ENCODE assay signal across 32 mouse cellular contexts in the genomic region with DNA sequence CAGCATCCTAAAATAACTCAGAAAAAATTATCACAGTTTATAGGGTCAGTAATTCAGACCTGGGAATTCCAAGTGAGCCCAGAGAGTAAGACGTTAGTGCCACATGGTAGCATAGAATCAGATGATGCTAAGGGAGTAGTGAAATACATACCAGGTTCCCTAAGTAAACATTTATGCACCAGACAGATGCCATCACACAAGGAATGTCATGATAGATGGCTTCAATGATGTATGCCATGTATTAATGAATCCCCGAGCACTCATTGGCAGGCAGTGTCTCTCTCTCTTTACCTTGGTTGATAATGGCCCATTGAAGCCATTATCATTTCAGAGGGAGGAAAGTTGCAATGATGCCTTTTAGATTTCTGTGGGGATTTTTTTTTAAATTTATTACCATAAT.
"Had no signal": no experiment of that assay in that cellular context is flagged by ENCODE, and none has a peak within 500 bp of the region (broad histone marks: within the 10 kb centered on the region; RNA-seq: fewer than 3 reads in every experiment).

No protein-coding gene starts in this region.

- H3K36me3 ChIP-seq: limb, embryonic 10.5 days; limb, embryonic 12.5 days; limb, embryonic 13.5 days; limb, embryonic 15.5 days; liver, embryonic 12.5 days; liver, embryonic 13.5 days; liver, embryonic 15.5 days; lung, embryonic 15.5 days; midbrain, embryonic 10.5 days; midbrain, embryonic 12.5 days; midbrain, embryonic 13.5 days; midbrain, embryonic 15.5 days had no signal

- H3K4me3 ChIP-seq: left cerebral cortex, adult 2 months; limb, embryonic 10.5 days; limb, embryonic 12.5 days; limb, embryonic 13.5 days; limb, embryonic 15.5 days; liver, embryonic 12.5 days; liver, embryonic 13.5 days; liver, embryonic 15.5 days; lung, embryonic 15.5 days; megakaryocyte, embryonic 14.5 days; midbrain, embryonic 10.5 days; midbrain, embryonic 12.5 days; midbrain, embryonic 13.5 days; midbrain, embryonic 15.5 days; myocyte had no signal

- H3K4me1 ChIP-seq: limb, embryonic 10.5 days; limb, embryonic 12.5 days; limb, embryonic 13.5 days; limb, embryonic 15.5 days; liver, embryonic 12.5 days; liver, embryonic 13.5 days; liver, embryonic 15.5 days; lung, embryonic 15.5 days; megakaryocyte, embryonic 14.5 days; midbrain, embryonic 10.5 days; midbrain, embryonic 12.5 days; midbrain, embryonic 13.5 days; midbrain, embryonic 15.5 days had no signal

- H3K9me3 ChIP-seq: limb, embryonic 10.5 days; limb, embryonic 12.5 days; limb, embryonic 13.5 days; limb, embryonic 15.5 days; liver, embryonic 12.5 days; liver, embryonic 13.5 days; liver, embryonic 15.5 days; lung, embryonic 15.5 days; megakaryocyte, embryonic 14.5 days; midbrain, embryonic 10.5 days; midbrain, embryonic 12.5 days; midbrain, embryonic 13.5 days; midbrain, embryonic 15.5 days had no signal

- ATAC-seq: liver, embryonic 12.5 days; liver, postnatal 0 days; lung, postnatal 0 days; midbrain, embryonic 13.5 days; midbrain, embryonic 15.5 days; midbrain, embryonic 16.5 days had no signal

- H3K4me2 ChIP-seq: limb, embryonic 12.5 days; limb, embryonic 13.5 days; limb, embryonic 15.5 days; liver, embryonic 11.5 days; liver, embryonic 12.5 days; liver, embryonic 13.5 days; liver, embryonic 15.5 days; lung, embryonic 14.5 days; lung, embryonic 15.5 days; midbrain, embryonic 11.5 days; midbrain, embryonic 12.5 days; midbrain, embryonic 13.5 days; midbrain, embryonic 15.5 days had no signal

- H3K27me3 ChIP-seq: limb, embryonic 12.5 days; limb, embryonic 13.5 days; limb, embryonic 15.5 days; liver, embryonic 12.5 days; liver, embryonic 13.5 days; liver, embryonic 15.5 days; lung, embryonic 15.5 days; megakaryocyte, embryonic 14.5 days; midbrain, embryonic 12.5 days; midbrain, embryonic 13.5 days; midbrain, embryonic 15.5 days had no signal

- DNase-seq: left cerebral cortex, postnatal 4 days; liver; liver, embryonic 13.5 days; liver, postnatal 0 days; lung, adult 18-20 months; lung, adult 2 months; lung, embryonic 14.5 days; lung, postnatal 10 days; lung, postnatal 14 days; lung, postnatal 36 days; lung, postnatal 4 days; midbrain, embryonic 14.5 days had no signal

- H3K9ac ChIP-seq: limb, embryonic 12.5 days; limb, embryonic 13.5 days; limb, embryonic 15.5 days; liver, embryonic 12.5 days; liver, embryonic 13.5 days; liver, embryonic 14.5 days; liver, embryonic 15.5 days; liver, postnatal 0 days; lung, embryonic 14.5 days; lung, embryonic 15.5 days; midbrain, embryonic 12.5 days; midbrain, embryonic 13.5 days; midbrain, embryonic 15.5 days had no signal

- H3K27ac ChIP-seq: left cerebral cortex, adult 2 months; limb, embryonic 10.5 days; limb, embryonic 12.5 days; limb, embryonic 13.5 days; limb, embryonic 15.5 days; liver, embryonic 12.5 days; liver, embryonic 13.5 days; liver, embryonic 14.5 days; liver, embryonic 15.5 days; lung, embryonic 15.5 days; macrophage; midbrain, embryonic 10.5 days; midbrain, embryonic 12.5 days; midbrain, embryonic 13.5 days; midbrain, embryonic 15.5 days had no signal
